Comparison of ENCODE assay signal across 8 mouse cellular contexts in genomic region chr16:37776166-37776859, GRCm38 (mm10). TPM values are rescaled to one million over a fixed set of nuclear protein-coding genes. Genes with fewer than 3 reads are reported as not detected.
DNase-seq lines count a peak whose midpoint lies in the region; ATAC-seq and TF ChIP-seq lines count a peak whose summit lies in the region.

No protein-coding gene starts in this region.

- H3K79me2 ChIP-seq in heart, adult 2 months (replicated peaks; ENCODE audit: control insufficient read depth, insufficient read depth, low read length) = no peaks in the 10 kb centered on the region

- no peaks in the 10 kb centered on the region for H3K9me3 ChIP-seq in ES-Bruce4 (replicated peaks; ENCODE audit: control insufficient read depth, insufficient read depth, low read length, poor library complexity, severe bottlenecking)
- no peaks in the 10 kb centered on the region for H3K9me3 ChIP-seq in liver, embryonic 15.5 days (replicated peaks)

- intact Hi-C loops in heart, adult 2 months (cut with DNase I) = no loop called here
- intact Hi-C loops in heart, postnatal 14 days (cut with DNase I) = loop anchor here (2.0 kb wide), 1 partner anchor 48 kb away; no protein-coding TSS in a partner anchor

- peaks cover 7% of the 10 kb centered on the region for H3K4me1 ChIP-seq in heart, adult 2 months (ENCODE audit: control insufficient read depth, insufficient read depth, low read length)
- H3K4me1 ChIP-seq in ES-Bruce4 (ENCODE audit: control insufficient read depth, insufficient read depth, low read length) = peaks cover 2% of the 10 kb centered on the region
- no peaks in the 10 kb centered on the region for H3K4me1 ChIP-seq in liver, embryonic 15.5 days (replicated peaks)

- TF ChIP-seq POLR2A in heart, adult 2 months (IDR thresholded peaks at IDR 0.05; ENCODE audit: insufficient read depth, low read depth, low read length) = no peak
- no peak for TF ChIP-seq POLR2A in ES-Bruce4 (IDR thresholded peaks at IDR 0.05; ENCODE audit: insufficient read depth, low read length)

- no peak for TF ChIP-seq EP300 in heart, adult 2 months (IDR thresholded peaks at IDR 0.05; ENCODE audit: insufficient read depth, low read depth, low read length)
- TF ChIP-seq EP300 in ES-Bruce4 (IDR thresholded peaks at IDR 0.05; ENCODE audit: insufficient read depth, low read depth, low read length) = no peak

- H3K9ac ChIP-seq in heart, adult 2 months (ENCODE audit: low read depth, low read length) = peak overlapping the region; percentile 89
- peak overlapping the region; percentile 70; the same call in 1 of the 2 replicates for H3K9ac ChIP-seq in ES-Bruce4 (ENCODE audit: low read depth, poor library complexity, severe bottlenecking)
- no peak overlapping the region for H3K9ac ChIP-seq in liver, embryonic 15.5 days

- no peaks in the 10 kb centered on the region for H3K36me3 ChIP-seq in heart, adult 2 months (ENCODE audit: control insufficient read depth, insufficient read depth, low read length)
- H3K36me3 ChIP-seq in ES-Bruce4 (ENCODE audit: control insufficient read depth, insufficient read depth, low read length, poor library complexity, severe bottlenecking) = no peaks in the 10 kb centered on the region
- H3K36me3 ChIP-seq in liver, embryonic 15.5 days (replicated peaks) = no peaks in the 10 kb centered on the region

- H3K4me2 ChIP-seq in liver, embryonic 15.5 days = peak overlapping the region; percentile 65

- H3K27ac ChIP-seq in heart, adult 2 months = no peak overlapping the region; the same call in 1 of the 2 replicates
- H3K27ac ChIP-seq in ES-Bruce4 (ENCODE audit: insufficient read depth, low read length) = no peak overlapping the region
- H3K27ac ChIP-seq in liver, embryonic 15.5 days (replicated peaks) = no peak overlapping the region

- WGBS in heart, adult 2 months = 34% methylated on average over 14 of the region's 14 CpGs
- WGBS in liver, embryonic 15.5 days (ENCODE audit: insufficient replicate concordance) = 19% methylated on average over 14 of the region's 14 CpGs

- 0 out of 2 replicates have a peak, but pooled peaks have one; percentile 19 for ATAC-seq in granulocyte monocyte progenitor cell, adult 5-6 weeks (replicated peaks; ENCODE audit: poor library complexity, severe bottlenecking)
- ATAC-seq in liver, embryonic 15.5 days (ENCODE audit: insufficient read depth) = no peak
- ATAC-seq in inflammation-experienced regulatory T-cells, adult 6 months = no peak
- no peak for ATAC-seq in activated CD4-positive, CD25-positive, alpha-beta regulatory T cell, adult 4 months

- H3K4me3 ChIP-seq in heart, adult 2 months = peak overlapping the region; percentile 61
- H3K4me3 ChIP-seq in ES-Bruce4 (ENCODE audit: low read depth, low read length) = peak overlapping the region; percentile 64
- H3K4me3 ChIP-seq in liver, embryonic 15.5 days (replicated peaks) = peak overlapping the region; percentile 54

- TF ChIP-seq CTCF in heart, adult 2 months (IDR thresholded peaks at IDR 0.05) = no peak
- TF ChIP-seq CTCF in ES-Bruce4 (IDR thresholded peaks at IDR 0.05; ENCODE audit: low read depth, low read length) = no peak

- H3K27me3 ChIP-seq in heart, adult 2 months (ENCODE audit: control insufficient read depth, insufficient read depth, low read length) = no peaks in the 10 kb centered on the region
- H3K27me3 ChIP-seq in ES-Bruce4 (ENCODE audit: control insufficient read depth, insufficient read depth, low read length, poor library complexity, severe bottlenecking) = no peaks in the 10 kb centered on the region; the same call in 1 of the 2 replicates
- peaks cover 39% of the 10 kb centered on the region for H3K27me3 ChIP-seq in liver, embryonic 15.5 days

- DNase-seq in heart, adult 2 months = no peak
- DNase-seq in heart, postnatal 14 days = no peak
- no peak for DNase-seq in left cerebral cortex, adult 11 months (ENCODE audit: low spot score)

RNA-seq across cellular contexts. Expression of gene Fstl1, which starts 0.4 kb away (rescaled TPM):
- total RNA-seq in heart, adult 2 months (2021) = 10 to 100 TPM; 43.6 to 57.6 TPM
- 39.7 and 68.4 TPM in 2 replicates for polyA plus RNA-seq in heart, adult 2 months (2012; rRNA removed)
- total RNA-seq in heart, postnatal 14 days (2021) = 100 to 1,000 TPM; 221 to 228 TPM
- polyA plus RNA-seq in ES-Bruce4 (2011; ENCODE audit: insufficient read depth, insufficient read length, low read depth, missing spikeins) = 53.1 and 56.4 TPM in 2 replicates
- 2.7 TPM in 1 of 2 replicates, not detected in the other for total RNA-seq in granulocyte monocyte progenitor cell, adult 5-6 weeks (2014; fragmentation: Nextera tagmentation)
- 0.56 TPM in 1 of 2 replicates, not detected in the other for total RNA-seq in granulocyte monocyte progenitor cell, adult 5-6 weeks (2017)
- 18.7 and 18.8 TPM in 2 replicates for polyA plus RNA-seq in liver, embryonic 15.5 days (2015; fragmentation: Nextera tagmentation; extraction: Ambion mirVana)
- under 1 TPM in 1 of 3 experiments, not detected in 2; 0.27 TPM for polyA plus RNA-seq in inflammation-experienced regulatory T-cells, adult 6 months (2017; shearing (Covaris generic))
- under 1 TPM in 1 of 2 experiments, not detected in 1; 0.62 TPM for polyA plus RNA-seq in activated CD4-positive, CD25-positive, alpha-beta regulatory T cell, adult 4 months (2017; shearing (Covaris generic))

Comparison
In these comparisons a context has a peak if more than half of its experiments do, and no peak if none do; other contexts are left out.
1. RNA of gene Fstl1, which starts 0.4 kb away (polyA plus RNA-seq): 53.1 to 56.4 TPM in ES-Bruce4, 39.7 to 68.4 TPM in heart, adult 2 months and 18.7 to 18.8 TPM in liver, embryonic 15.5 days; 0.62 TPM in activated CD4-positive, CD25-positive, alpha-beta regulatory T cell, adult 4 months and 0.27 TPM in inflammation-experienced regulatory T-cells, adult 6 months; every median in the first group is over 10 times any median in the second.
2. Peak in every context shown above with its lines, with median percentiles within 50 percentile points of each other: H3K4me3 ChIP-seq.